Mouse (Mus musculus) C3H10T1/2 (cell line): ENCODE results near the gene Gm17469. TPM values are rescaled to one million over a fixed set of nuclear protein-coding genes. Genes with fewer than 3 reads are reported as not detected.

ENCODE experiments used
- polyA plus RNA-seq, 2 experiments: library from polyadenylated mRNA; unstranded; fragments of >200 nt; fragmentation: generic; extraction: Trizol; gene quantifications; one replicate each; pipeline ENCODE4 v1.2.1; 2012; ENCODE audit warnings: missing spikeins in 2 of 2

The Gm17469 gene
- polyA plus RNA-seq, result not detected

GRCm38 (mm10) chrX:124629593-124629992, at the start of gene Gm17469:
Gm17469 (plus strand) TSS chrX:124629893.

Other genes with a start within 250 kb of the Gm17469 start
- gene Gm17584, start 129.3 kb upstream of the Gm17469 start, polyA plus RNA-seq, result not detected